Mouse (Mus musculus): Measurements from ENCODE around the gene Ssty2. TPM values are rescaled to one million over a fixed set of nuclear protein-coding genes. Genes with fewer than 3 reads are reported as not detected.
"Not testable (repeated sequence)": the region's sequence is repeated elsewhere in the genome, so short reads cannot be mapped to it uniquely, and the experiment has no call there.

The Ssty2 gene
- polyA plus RNA-seq (2014; fragmentation: Nextera tagmentation; extraction: Ambion mirVana) = not detected in 2 replicates

GRCm38 (mm10) chrY:67047972-67048371, at the start of gene Ssty2:
TSS of gene Ssty2 (minus strand) at chrY:67048072.
- H3K27ac ChIP-seq (ENCODE audit: low read depth, low read length); H3K27me3 ChIP-seq (ENCODE audit: control insufficient read depth, insufficient read depth, low read length); H3K4me2 ChIP-seq (ENCODE audit: low read depth, low read length); H3K36me3 ChIP-seq (ENCODE audit: control insufficient read depth, insufficient read depth, low read length); H3K9ac ChIP-seq (replicated peaks; ENCODE audit: low read depth, low read length); H3K4me1 ChIP-seq (ENCODE audit: control insufficient read depth, insufficient read depth, low read length); ATAC-seq (ENCODE audit: low read depth); H3K4me3 ChIP-seq (ENCODE audit: low read depth, low read length); H3K9me3 ChIP-seq (ENCODE audit: control insufficient read depth, low read length): not testable (repeated sequence)
- WGBS = no CpG with 5 or more reads among the region's 4 CpGs

Measured in neural tube, embryonic 14.5 days (tissue).